Mouse (Mus musculus): ENCODE results near the gene Olfr312.

Gene Olfr312

DNA sequence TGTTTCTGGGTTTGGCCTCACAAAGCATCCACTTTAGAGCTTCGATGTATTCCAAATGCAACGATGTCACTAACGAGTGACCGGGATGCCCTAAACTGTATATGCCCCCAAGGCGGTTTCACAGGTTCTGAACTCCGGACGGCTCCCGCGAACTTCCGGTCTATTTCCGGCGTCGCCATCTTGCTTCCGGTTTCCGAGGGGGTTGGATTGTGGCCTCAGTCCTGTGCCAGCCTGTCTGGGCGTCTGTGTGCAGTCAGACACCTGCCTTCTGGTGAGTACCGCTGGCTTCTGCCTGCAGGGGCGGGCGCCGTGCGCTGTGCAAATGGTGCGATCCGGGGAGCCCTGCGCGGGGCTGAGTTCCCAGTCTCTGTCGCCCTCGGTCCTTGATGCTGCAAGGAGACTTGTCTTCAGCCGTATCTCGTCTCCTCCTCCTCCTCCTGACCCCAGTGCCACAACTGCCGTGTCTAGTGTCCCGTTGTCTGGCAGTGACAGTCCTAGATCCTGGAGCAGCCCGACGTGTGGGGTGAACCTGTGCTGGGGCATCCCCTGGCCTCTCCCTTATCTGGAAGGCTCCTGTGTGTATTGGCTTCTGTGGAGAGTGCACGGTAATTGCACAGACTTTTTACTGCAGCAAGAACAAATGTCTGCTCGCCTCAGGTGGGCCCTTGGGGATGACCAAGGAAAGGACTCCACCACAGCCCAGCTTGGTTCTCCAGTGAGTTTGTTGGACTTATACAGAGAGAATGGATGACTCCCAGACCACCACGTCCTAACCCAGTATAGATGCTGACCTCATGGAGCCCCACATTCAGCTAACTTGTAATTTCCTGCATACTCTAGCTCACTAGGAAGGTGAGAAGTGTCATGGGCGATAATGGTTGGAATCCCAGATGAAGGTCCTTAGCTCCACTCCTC is 38.3 kb downstream of the Olfr312 start, which contains the start of gene 2810021J22Rik:
TSS of gene 2810021J22Rik (plus strand) at position 178 of the 915 bp plus-strand sequence.
- peak; percentile 85 to 86 for DNase-seq

GRCm38 (mm10) chr11:58867954-58868330 is 38.9 kb downstream of the Olfr312 start:
- DNase-seq, result no peak

DNA sequence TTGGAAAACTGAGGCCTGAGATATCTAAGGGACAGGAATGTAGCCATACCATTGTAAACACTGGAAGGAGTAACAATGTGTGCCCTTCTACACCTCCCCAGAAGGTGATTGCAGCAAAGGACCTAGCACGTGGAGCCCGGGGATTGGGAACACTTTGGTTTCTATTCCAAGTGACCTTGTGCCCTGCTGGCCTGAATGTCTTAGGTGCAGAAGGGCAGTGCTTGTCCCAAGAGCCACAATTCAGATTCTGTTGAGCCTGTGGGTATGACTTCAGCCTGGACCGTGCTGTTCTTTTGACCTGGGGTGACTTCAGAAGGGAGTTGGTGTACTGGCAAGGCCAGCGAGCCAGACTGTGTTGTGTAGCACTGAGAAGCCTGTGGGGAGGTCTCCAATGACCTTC is 41.9 kb downstream of the Olfr312 start:
- no peak for DNase-seq

DNA sequence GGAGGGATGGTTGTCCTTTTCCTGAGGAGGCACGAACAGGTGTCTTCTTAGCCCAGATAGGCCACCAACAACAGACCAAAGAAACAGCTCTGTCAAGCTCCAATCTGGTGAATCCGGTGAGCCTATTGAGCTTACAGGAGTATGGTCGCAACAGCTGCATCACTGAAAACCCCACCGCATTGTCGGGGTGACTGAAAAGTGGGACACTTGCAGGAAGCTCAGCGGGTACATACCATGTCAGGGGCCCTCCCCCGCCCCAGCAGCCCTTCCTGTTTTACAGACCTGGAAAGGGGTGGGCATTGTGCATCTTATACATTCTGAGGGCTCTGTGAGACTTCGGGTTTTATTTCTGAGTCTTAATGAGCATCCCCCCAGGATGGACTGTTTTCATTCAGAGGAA is 54.7 kb downstream of the Olfr312 start:
- DNase-seq, result no peak

Measured in B cell, adult 2 months (primary cell).